Mouse (Mus musculus): Measurements from ENCODE around the gene Pim3. TPM values are rescaled to one million over a fixed set of nuclear protein-coding genes. Genes with fewer than 3 reads are reported as not detected.
A peak's percentile ranks its signal among the peaks of the same experiment; 100 is the strongest.

The Pim3 gene
- polyA plus RNA-seq, 1 experiment from 2014 or later, result 73.7 TPM

GRCm38 (mm10) chr15:88881253-88882044 is 19.5 kb downstream of the Pim3 start:
- H3K9me3 ChIP-seq, result no peaks in the 10 kb centered on the region
- peaks cover 9% of the 10 kb centered on the region for H3K4me1 ChIP-seq
- H3K36me3 ChIP-seq, result no peaks in the 10 kb centered on the region
- no peak overlapping the region for H3K27ac ChIP-seq
- no peak overlapping the region for H3K4me3 ChIP-seq
- no peak for DNase-seq (ENCODE audit: low spot score)
- H3K27me3 ChIP-seq (ENCODE audit: insufficient read depth, poor library complexity, severe bottlenecking), result peaks cover 20% of the 10 kb centered on the region
- WGBS, result 59% methylated on average over 22 of the region's 22 CpGs

GRCm38 (mm10) chr15:88882851-88883250 is 20.9 kb downstream of the Pim3 start:
- Histone ChIP-seq H3K27me3 (ENCODE audit: insufficient read depth, poor library complexity, severe bottlenecking) (peaks cover 20% of the 10 kb centered on the region), H3K4me1 (0 out of 2 replicates have a peak, but pooled peaks cover 9% of the 10 kb centered on the region), H3K4me3 (no peak overlapping the region), H3K27ac (no peak overlapping the region), H3K9me3 (no peaks in the 10 kb centered on the region), H3K36me3 (no peaks in the 10 kb centered on the region)
- 60% methylated on average over 4 of the region's 4 CpGs for WGBS
- no peak for DNase-seq (ENCODE audit: low spot score)

DNA sequence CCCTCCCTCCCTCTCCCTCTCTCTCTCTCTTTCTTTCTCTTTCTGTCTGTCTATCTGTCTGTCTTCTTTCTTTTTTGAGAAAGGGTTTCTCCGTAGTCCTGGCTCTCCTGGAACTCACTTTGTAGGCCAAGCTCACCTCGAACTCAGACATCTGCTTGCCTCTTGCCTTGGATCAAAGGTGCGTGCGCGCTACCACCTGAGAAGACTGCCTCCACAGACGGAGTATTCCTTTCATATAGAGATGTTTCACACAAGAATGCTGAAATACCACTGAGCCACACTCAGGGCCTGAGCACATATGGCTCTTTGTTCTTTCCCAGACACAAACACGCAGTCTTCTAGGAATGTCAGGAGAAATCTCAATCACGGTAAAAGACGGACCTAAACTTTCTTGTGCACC is 21.4 kb downstream of the Pim3 start:
- H3K9me3 ChIP-seq, result no peaks in the 10 kb centered on the region
- 83% methylated on average over 9 of the region's 9 CpGs for WGBS
- no peak overlapping the region for H3K4me3 ChIP-seq
- H3K27ac ChIP-seq, result no peak overlapping the region
- no peaks in the 10 kb centered on the region for H3K36me3 ChIP-seq
- peaks cover 20% of the 10 kb centered on the region for H3K27me3 ChIP-seq (ENCODE audit: insufficient read depth, poor library complexity, severe bottlenecking)
- 0 out of 2 replicates have a peak, but pooled peaks cover 12% of the 10 kb centered on the region for H3K4me1 ChIP-seq
- peak; percentile 64 for DNase-seq (ENCODE audit: low spot score)

GRCm38 (mm10) chr15:88885376-88885775 is 23.4 kb downstream of the Pim3 start:
- Histone ChIP-seq H3K4me3 (no peak overlapping the region), H3K9me3 (no peaks in the 10 kb centered on the region), H3K27ac (no peak overlapping the region), H3K36me3 (no peaks in the 10 kb centered on the region), H3K27me3 (ENCODE audit: insufficient read depth, poor library complexity, severe bottlenecking) (peaks cover 35% of the 10 kb centered on the region), H3K4me1 (peaks cover 17% of the 10 kb centered on the region)
- no peak for DNase-seq (ENCODE audit: low spot score)
- WGBS, result 85% methylated on average over 6 of the region's 6 CpGs

- Histone ChIP-seq H3K4me1 (peaks cover 24% of the 10 kb centered on the region), H3K9me3 (no peaks in the 10 kb centered on the region), H3K36me3 (no peaks in the 10 kb centered on the region), H3K27ac (no peak overlapping the region), H3K4me3 (no peak overlapping the region), H3K27me3 (ENCODE audit: insufficient read depth, poor library complexity, severe bottlenecking) (peaks cover 33% of the 10 kb centered on the region)
- WGBS, result 76% methylated on average over 3 of the region's 3 CpGs
- no peak for DNase-seq (ENCODE audit: low spot score)
These were observed 27.0 kb downstream of the Pim3 start for GRCm38 (mm10) chr15:88889032-88889431.

GRCm38 (mm10) chr15:88889994-88890393 is 28.0 kb downstream of the Pim3 start:
- 83% methylated on average over 3 of the region's 3 CpGs for WGBS
- H3K4me3 ChIP-seq, result peak overlapping the region; percentile 70; the same call in 1 of the 2 replicates
- peaks cover 33% of the 10 kb centered on the region for H3K27me3 ChIP-seq (ENCODE audit: insufficient read depth, poor library complexity, severe bottlenecking)
- H3K36me3 ChIP-seq, result no peaks in the 10 kb centered on the region
- peaks cover 24% of the 10 kb centered on the region for H3K4me1 ChIP-seq
- peak; percentile 69 for DNase-seq (ENCODE audit: low spot score)
- H3K27ac ChIP-seq, result no peak overlapping the region
- H3K9me3 ChIP-seq, result no peaks in the 10 kb centered on the region

DNA sequence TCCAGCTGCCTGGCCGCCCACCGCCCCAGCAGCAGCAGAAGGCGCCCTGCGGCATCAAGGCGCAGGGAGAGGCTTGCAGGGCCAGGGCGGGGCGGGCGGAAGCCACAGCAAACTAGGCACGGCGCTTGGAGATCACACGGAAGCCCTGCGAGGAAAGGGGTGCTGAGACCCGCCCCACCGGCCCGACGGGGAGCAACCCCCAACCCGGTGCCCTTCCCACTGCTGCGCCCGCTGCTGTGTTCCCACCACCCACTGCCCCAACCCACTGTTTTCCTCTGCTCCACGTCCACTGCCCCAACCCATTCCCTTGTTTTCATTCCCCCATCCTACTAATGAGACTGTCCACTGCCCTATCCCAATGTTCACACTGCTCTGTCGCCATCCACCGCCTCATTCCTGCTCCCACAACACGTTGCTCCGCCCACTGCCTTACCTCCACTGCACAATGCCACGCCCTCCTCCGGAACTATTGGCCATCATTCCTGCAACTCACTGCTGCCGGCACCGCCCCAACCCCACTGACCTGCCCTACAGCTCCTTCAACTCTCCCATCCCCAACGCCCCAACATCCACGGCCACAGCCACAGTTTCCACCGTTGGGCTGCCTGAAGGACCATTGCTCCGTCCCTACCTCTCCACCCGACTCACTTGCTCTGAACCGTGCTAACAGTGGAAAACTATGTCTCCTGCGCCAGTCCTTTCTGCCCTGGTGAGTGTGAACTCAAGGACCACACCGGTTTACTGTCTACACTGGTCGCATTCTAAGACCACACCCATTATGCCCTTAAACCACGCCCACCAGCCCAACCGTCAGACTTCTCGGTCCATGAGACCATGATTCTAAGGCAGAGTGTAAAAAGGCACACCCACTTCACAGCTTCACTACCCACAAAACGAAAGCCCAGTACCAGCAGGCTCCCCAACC is 29.0 kb downstream of the Pim3 start:
- DNase-seq (ENCODE audit: low spot score), result peak; percentile 95
- no peaks in the 10 kb centered on the region for H3K36me3 ChIP-seq
- WGBS, result 2% methylated on average over 37 of the region's 41 CpGs
- H3K27me3 ChIP-seq (ENCODE audit: insufficient read depth, poor library complexity, severe bottlenecking), result peaks cover 33% of the 10 kb centered on the region
- peaks cover 24% of the 10 kb centered on the region for H3K4me1 ChIP-seq
- peak overlapping the region; percentile 83 for H3K27ac ChIP-seq
- H3K4me3 ChIP-seq, result peak overlapping the region; percentile 70
- no peaks in the 10 kb centered on the region for H3K9me3 ChIP-seq

DNA sequence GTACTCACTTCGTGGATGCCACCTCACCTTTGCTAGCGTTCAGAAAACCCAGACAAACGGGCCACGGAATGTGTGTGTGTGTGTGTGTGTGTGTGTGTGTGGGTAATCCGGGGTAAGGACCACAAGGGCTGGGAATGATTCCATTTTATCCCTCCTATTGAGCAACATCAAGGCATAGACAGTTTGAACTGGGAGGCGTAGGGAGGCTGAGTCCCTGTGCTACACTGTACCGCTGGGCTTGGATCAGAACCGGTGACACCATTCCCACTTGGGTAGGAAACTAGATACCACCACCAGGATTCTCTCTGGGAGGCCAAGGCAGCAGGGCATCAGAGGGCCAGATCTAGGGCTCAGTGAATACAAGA is 29.7 kb downstream of the Pim3 start:
- Histone ChIP-seq H3K36me3 (no peaks in the 10 kb centered on the region), H3K9me3 (no peaks in the 10 kb centered on the region), H3K4me3 (peak overlapping the region; percentile 70), H3K4me1 (peaks cover 24% of the 10 kb centered on the region), H3K27me3 (ENCODE audit: insufficient read depth, poor library complexity, severe bottlenecking) (peaks cover 33% of the 10 kb centered on the region), H3K27ac (no peak overlapping the region)
- DNase-seq (ENCODE audit: low spot score), result peak; percentile 74
- WGBS, result 70% methylated on average over 8 of the region's 8 CpGs

- Histone ChIP-seq H3K27me3 (ENCODE audit: insufficient read depth, poor library complexity, severe bottlenecking) (peaks cover 33% of the 10 kb centered on the region), H3K27ac (no peak overlapping the region)
- 82% methylated on average over 1 of the region's 1 CpGs for WGBS
These were observed 30.3 kb downstream of the Pim3 start for GRCm38 (mm10) chr15:88892252-88892651.

DNA sequence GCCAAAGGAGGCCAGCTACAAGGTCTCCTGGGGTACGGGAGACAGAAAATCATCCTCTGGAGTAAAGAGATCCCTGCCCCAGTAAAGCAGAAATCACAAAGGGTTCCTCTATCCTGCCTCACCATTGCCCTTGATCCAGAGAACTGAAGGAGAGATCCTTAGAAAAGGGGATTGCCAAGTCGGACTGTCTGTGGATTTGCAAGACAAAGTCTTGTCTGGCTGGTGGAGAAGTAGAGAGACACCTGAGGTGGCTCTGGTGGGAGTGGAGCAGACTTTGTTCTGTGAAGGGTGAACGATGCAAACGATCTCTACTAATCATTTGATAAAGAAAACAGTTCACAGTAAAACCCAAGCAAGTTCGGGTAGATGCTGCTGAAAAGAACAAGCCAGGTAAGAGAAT is 30.9 kb downstream of the Pim3 start:
- H3K27ac ChIP-seq, result no peak overlapping the region
- H3K36me3 ChIP-seq, result no peaks in the 10 kb centered on the region
- H3K9me3 ChIP-seq, result no peaks in the 10 kb centered on the region
- H3K4me1 ChIP-seq, result peaks cover 21% of the 10 kb centered on the region
- no peak for DNase-seq (ENCODE audit: low spot score)
- 69% methylated on average over 5 of the region's 5 CpGs for WGBS
- H3K27me3 ChIP-seq (ENCODE audit: insufficient read depth, poor library complexity, severe bottlenecking), result peaks cover 33% of the 10 kb centered on the region
- H3K4me3 ChIP-seq, result no peak overlapping the region

More at GRCm38 (mm10) chr15:88892252-88892651, 30.3 kb downstream of the Pim3 start:
- Histone ChIP-seq H3K9me3 (no peaks in the 10 kb centered on the region), H3K36me3 (no peaks in the 10 kb centered on the region), H3K4me1 (peaks cover 24% of the 10 kb centered on the region), H3K4me3 (no peak overlapping the region)
- DNase-seq (ENCODE audit: low spot score), result peak; percentile 68

- peak; percentile 62 for DNase-seq (ENCODE audit: low spot score)
- 60% methylated on average over 7 of the region's 7 CpGs for WGBS
- Histone ChIP-seq H3K27ac (no peak overlapping the region), H3K9me3 (no peaks in the 10 kb centered on the region), H3K4me3 (no peak overlapping the region), H3K27me3 (ENCODE audit: insufficient read depth, poor library complexity, severe bottlenecking) (peaks cover 18% of the 10 kb centered on the region; the same call in 1 of the 2 replicates), H3K36me3 (no peaks in the 10 kb centered on the region), H3K4me1 (peaks cover 17% of the 10 kb centered on the region)
These were observed 33.1 kb downstream of the Pim3 start for GRCm38 (mm10) chr15:88895119-88895518.

DNA sequence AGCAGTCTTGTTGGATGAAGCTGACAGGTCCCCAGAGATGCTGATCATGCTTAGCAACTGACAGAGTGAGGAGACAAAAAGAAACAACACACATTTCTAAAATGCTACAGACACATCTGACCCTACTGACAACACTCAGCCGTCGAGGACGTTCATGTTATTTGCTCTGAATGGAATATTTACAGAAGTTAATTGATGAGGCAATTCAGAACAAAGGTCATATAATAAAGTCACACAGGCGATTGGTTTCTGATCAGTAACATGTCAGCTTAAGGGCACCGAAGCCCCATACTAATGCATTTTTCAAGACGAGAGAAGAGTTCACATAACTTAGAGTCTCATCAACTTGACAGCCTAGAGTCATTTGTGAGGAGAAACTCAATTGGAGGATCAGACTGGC is 33.9 kb downstream of the Pim3 start:
- H3K4me3 ChIP-seq, result no peak overlapping the region
- H3K4me1 ChIP-seq, result peaks cover 10% of the 10 kb centered on the region
- peaks cover 17% of the 10 kb centered on the region; the same call in 1 of the 2 replicates for H3K27me3 ChIP-seq (ENCODE audit: insufficient read depth, poor library complexity, severe bottlenecking)
- H3K9me3 ChIP-seq, result no peaks in the 10 kb centered on the region
- H3K27ac ChIP-seq, result no peak overlapping the region
- DNase-seq (ENCODE audit: low spot score), result no peak
- no peaks in the 10 kb centered on the region for H3K36me3 ChIP-seq
- 84% methylated on average over 6 of the region's 6 CpGs for WGBS
